Mouse (Mus musculus) lung, postnatal 0 days (tissue): ENCODE data around the gene Tecpr1. TPM values are rescaled to one million over a fixed set of nuclear protein-coding genes. Genes with fewer than 3 reads are reported as not detected.

Source experiments
- ATAC-seq: fragments of 200-750 bp; cut with Nextera tagmentation; 2 replicates; pipeline ENCODE4 v1.8.0; 2017; ENCODE audit warnings: moderate library complexity
- DNase-seq: peaks from one replicate; pipeline ENCODE4 v3.0.0-alpha.2; 2016; ENCODE audit warnings: low spot score
- H3K27ac ChIP-seq: fragments of 300-500 bp; sonication (generic); 2 replicates; pipeline ENCODE4 v1.5.1; 2014; ENCODE audit warnings: antibody characterized with exemption, mild to moderate bottlenecking, low read length, mixed read lengths
- H3K27me3 ChIP-seq: fragments of 300-500 bp; sonication (generic); replicated peaks from 2 replicates; pipeline ENCODE4 v1.6.1; 2014; ENCODE audit warnings: low read length, mixed read lengths; ENCODE audit not compliant: insufficient read depth
- H3K36me3 ChIP-seq: fragments of 300-500 bp; sonication (generic); 2 replicates; pipeline ENCODE4 v1.6.1; 2014; ENCODE audit warnings: low read length, mixed read lengths; ENCODE audit not compliant: insufficient read depth
- H3K4me1 ChIP-seq: fragments of 300-500 bp; sonication (generic); 2 replicates; pipeline ENCODE4 v1.6.1; 2014; ENCODE audit warnings: antibody characterized with exemption, low read depth, low read length, mixed read lengths; ENCODE audit not compliant: insufficient read depth
- H3K4me2 ChIP-seq: fragments of 300-500 bp; sonication (generic); replicated peaks from 2 replicates; pipeline ENCODE4 v1.6.1; 2014; ENCODE audit warnings: low read depth, mild to moderate bottlenecking, low read length, moderate library complexity, mixed read lengths
- H3K4me3 ChIP-seq: fragments of 300-500 bp; sonication (generic); 2 replicates; pipeline ENCODE4 v1.5.1; 2014; ENCODE audit warnings: low read depth, low read length
- H3K9ac ChIP-seq: fragments of 300-500 bp; sonication (generic); replicated peaks from 2 replicates; pipeline ENCODE4 v1.6.1; 2014; ENCODE audit warnings: low read depth, mild to moderate bottlenecking
- H3K9me3 ChIP-seq: fragments of 300-500 bp; sonication (generic); 2 replicates; pipeline ENCODE4 v1.6.1; 2016; ENCODE audit warnings: low read length, mixed read lengths
- CTCF ChIP-seq: IDR thresholded peaks from 2 replicates; pipeline ENCODE4 v1.5.1; 2016; ENCODE audit warnings: antibody characterized with exemption, mild to moderate bottlenecking
- EP300 ChIP-seq: IDR thresholded peaks from 2 replicates; pipeline ENCODE4 v1.6.1; 2016; ENCODE audit warnings: antibody characterized with exemption, mild to moderate bottlenecking, control low read depth
- WGBS: fragments of 180-500 bp; shearing (Covaris S2); extraction: QIAGEN DNeasy Blood & Tissue Kit; methylation state at CpG from one replicate; pipeline ENCODE4 v1.1.7; 2014; 5-methylcytosine and 5-hydroxymethylcytosine counted together
- polyA plus RNA-seq: library from polyadenylated mRNA; unstranded; fragments of >200 nt; fragmentation: Nextera tagmentation; extraction: Ambion mirVana; gene quantifications from 2 replicates; pipeline ENCODE4 v1.2.1, GENCODE M21; 2015

Tecpr1 gene
- polyA plus RNA-seq, 1 experiment from 2014 or later: 35.0 TPM

- Histone ChIP-seq H3K9ac (peak overlapping the region; percentile 97; the same call in 1 of the 2 replicates), H3K27me3 (no peaks in the 10 kb centered on the region), H3K4me1 (peaks cover 24% of the 10 kb centered on the region), H3K27ac (peak overlapping the region; percentile 98), H3K4me2 (peak overlapping the region; percentile 76), H3K36me3 (0 out of 2 replicates have a peak, but pooled peaks cover 7% of the 10 kb centered on the region), H3K9me3 (no peaks in the 10 kb centered on the region), H3K4me3 (peak overlapping the region; percentile 99)
- no peak for ATAC-seq
- WGBS: 17% methylated on average over 2 of the region's 2 CpGs
- DNase-seq: no peak
- TF ChIP-seq CTCF (no peak), EP300 (no peak)
Measured at GRCm38 (mm10) chr5:144258687-144259086, 35.3 kb upstream of the Tecpr1 start.

DNA sequence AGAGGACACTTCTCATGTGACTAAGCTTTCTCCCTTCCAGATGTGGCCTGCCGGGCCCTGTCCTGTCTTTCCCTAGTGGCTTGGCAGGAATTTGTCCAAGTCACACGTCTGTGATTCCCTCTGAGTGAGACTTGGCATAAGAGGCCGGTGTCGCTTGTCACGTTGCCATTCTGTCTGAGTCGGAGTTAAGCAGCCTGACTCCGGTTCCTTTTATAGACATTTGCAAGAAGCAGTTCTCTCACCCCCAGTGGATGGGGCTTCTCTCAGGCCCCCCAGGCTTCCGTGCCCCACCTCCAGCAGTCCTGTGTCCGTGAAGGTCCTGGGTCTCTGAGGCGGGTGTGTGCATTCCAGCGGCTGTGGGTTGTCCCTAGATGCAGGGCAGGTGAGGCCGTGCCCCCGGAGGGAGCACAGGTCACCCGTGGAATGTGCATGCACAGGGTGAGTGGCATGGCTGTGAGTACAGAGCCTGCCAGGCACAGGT is 34.8 kb upstream of the Tecpr1 start:
- Histone ChIP-seq H3K4me1 (peaks cover 22% of the 10 kb centered on the region), H3K9me3 (no peaks in the 10 kb centered on the region), H3K36me3 (0 out of 2 replicates have a peak, but pooled peaks cover 7% of the 10 kb centered on the region), H3K27ac (peak overlapping the region; percentile 98), H3K27me3 (no peaks in the 10 kb centered on the region), H3K4me2 (peak overlapping the region; percentile 76), H3K4me3 (peak overlapping the region; percentile 99), H3K9ac (peak overlapping the region; percentile 97; the same call in 1 of the 2 replicates)
- peak; percentile 83 for DNase-seq
- WGBS: 15% methylated on average over 14 of the region's 14 CpGs
- no peak for TF ChIP-seq CTCF
- no peak for TF ChIP-seq EP300
- peak; percentile 11; the same call in 1 of the 2 replicates for ATAC-seq

DNA sequence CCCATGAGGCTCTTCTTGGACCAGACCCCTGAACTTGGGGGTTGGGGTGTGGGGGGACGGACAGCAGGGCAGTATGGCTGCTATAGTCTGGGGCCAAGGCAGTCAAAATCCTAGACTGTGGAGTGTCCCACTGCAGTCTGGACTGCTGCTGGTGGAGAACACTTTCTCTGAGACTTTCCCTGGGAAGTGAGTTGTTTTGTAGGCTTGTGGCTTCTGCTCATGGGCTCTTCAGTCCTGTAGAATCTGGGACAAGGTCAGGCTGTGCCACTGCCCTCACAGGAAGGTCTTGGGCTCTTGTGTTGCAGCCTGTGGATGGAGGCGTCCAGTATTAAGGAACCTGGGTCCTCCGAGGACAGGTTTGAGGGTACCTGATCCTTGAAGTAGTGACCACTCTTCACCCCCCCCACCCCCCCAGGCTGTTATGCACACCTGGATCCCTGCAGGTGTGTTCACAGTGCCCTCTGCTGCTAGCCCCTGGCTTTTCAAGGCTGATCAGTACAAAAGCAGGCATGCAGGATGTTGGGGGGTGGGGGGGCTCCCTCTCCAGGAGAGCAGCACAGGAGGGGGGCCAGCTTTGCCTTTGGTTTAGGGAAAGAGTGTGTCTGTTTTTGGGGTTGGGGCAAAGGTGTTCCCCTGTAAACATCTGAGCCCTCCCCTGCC is 34.2 kb upstream of the Tecpr1 start:
- 42% methylated on average over 3 of the region's 3 CpGs for WGBS
- no peak for DNase-seq

GRCm38 (mm10) chr5:144256888-144257287 is 33.5 kb upstream of the Tecpr1 start:
- Histone ChIP-seq H3K27me3 (no peaks in the 10 kb centered on the region), H3K4me1 (peaks cover 21% of the 10 kb centered on the region), H3K4me3 (peak overlapping the region; percentile 99), H3K9me3 (no peaks in the 10 kb centered on the region), H3K27ac (peak overlapping the region; percentile 98), H3K36me3 (0 out of 2 replicates have a peak, but pooled peaks cover 7% of the 10 kb centered on the region), H3K9ac (peak overlapping the region; percentile 97; the same call in 1 of the 2 replicates), H3K4me2 (peak overlapping the region; percentile 76)
- 31% methylated on average over 1 of the region's 1 CpGs for WGBS
- ATAC-seq (no peak), DNase-seq (no peak)
- TF ChIP-seq EP300: no peak
- TF ChIP-seq CTCF: no peak

More for the DNA sequence above, 34.2 kb upstream of the Tecpr1 start:
- no peaks in the 10 kb centered on the region for H3K9me3 ChIP-seq
- H3K36me3 ChIP-seq: 0 out of 2 replicates have a peak, but pooled peaks cover 7% of the 10 kb centered on the region
- H3K27ac ChIP-seq: peak overlapping the region; percentile 98
- ATAC-seq: no peak
- TF ChIP-seq CTCF (peak; percentile 49), EP300 (no peak)
- H3K4me2 ChIP-seq: peak overlapping the region; percentile 76
- H3K27me3 ChIP-seq: no peaks in the 10 kb centered on the region
- H3K9ac ChIP-seq: peak overlapping the region; percentile 97; the same call in 1 of the 2 replicates
- H3K4me3 ChIP-seq: peak overlapping the region; percentile 99; the same call in 1 of the 2 replicates
- H3K4me1 ChIP-seq: peaks cover 21% of the 10 kb centered on the region

- Histone ChIP-seq H3K4me1 (peaks cover 21% of the 10 kb centered on the region), H3K27ac (peak overlapping the region; percentile 98), H3K4me3 (peak overlapping the region; percentile 99), H3K9me3 (no peaks in the 10 kb centered on the region), H3K36me3 (0 out of 2 replicates have a peak, but pooled peaks cover 7% of the 10 kb centered on the region), H3K9ac (peak overlapping the region; percentile 97), H3K4me2 (peak overlapping the region; percentile 76), H3K27me3 (no peaks in the 10 kb centered on the region)
- DNase-seq: peak; percentile 65
- WGBS: 8% methylated on average over 7 of the region's 7 CpGs
- ATAC-seq: no peak
- TF ChIP-seq CTCF (no peak), EP300 (0 out of 2 replicates have a peak, but pooled peaks have one; percentile 3)
Measured at GRCm38 (mm10) chr5:144256541-144256870, 33.1 kb upstream of the Tecpr1 start.

- peak overlapping the region; percentile 98 for H3K27ac ChIP-seq
- H3K4me2 ChIP-seq: peak overlapping the region; percentile 76
- peak; percentile 28 for ATAC-seq
- H3K4me3 ChIP-seq: peak overlapping the region; percentile 99
- DNase-seq: peak; percentile 77
- no peaks in the 10 kb centered on the region for H3K27me3 ChIP-seq
- no peaks in the 10 kb centered on the region for H3K9me3 ChIP-seq
- peak overlapping the region; percentile 97 for H3K9ac ChIP-seq
- H3K36me3 ChIP-seq: 0 out of 2 replicates have a peak, but pooled peaks cover 4% of the 10 kb centered on the region
- WGBS: under 1% methylated on average over 28 of the region's 40 CpGs
- peaks cover 21% of the 10 kb centered on the region for H3K4me1 ChIP-seq
- TF ChIP-seq EP300: peak; percentile 45; the same call in 1 of the 2 replicates
- peak; percentile 40 for TF ChIP-seq CTCF
Measured at GRCm38 (mm10) chr5:144255632-144256540, 32.5 kb upstream of the Tecpr1 start.
